Comparison of ENCODE assay signal across 48 mouse cellular contexts in genomic region chr16:22963293-22963692, GRCm38 (mm10). TPM values are rescaled to one million over a fixed set of nuclear protein-coding genes. Genes with fewer than 3 reads are reported as not detected.
"Had no signal": no experiment of that assay in that cellular context is flagged by ENCODE, and none has a peak within 500 bp of the region (broad histone marks: within the 10 kb centered on the region; RNA-seq: fewer than 3 reads in every experiment).

No protein-coding gene starts in this region.

- H3K4me3 ChIP-seq: heart, adult 2 months; heart, embryonic 12.5 days; heart, embryonic 13.5 days; heart, embryonic 15.5 days; hindbrain, embryonic 10.5 days; hindbrain, embryonic 12.5 days; hindbrain, embryonic 13.5 days; hindbrain, embryonic 15.5 days; intestine, embryonic 15.5 days; kidney, embryonic 15.5 days; layer of hippocampus, adult 2 months had no signal

- H3K4me1 ChIP-seq: heart, embryonic 12.5 days; heart, embryonic 13.5 days; heart, embryonic 15.5 days; hindbrain, embryonic 10.5 days; hindbrain, embryonic 12.5 days; hindbrain, embryonic 13.5 days; hindbrain, embryonic 15.5 days; intestine, embryonic 15.5 days; kidney, embryonic 15.5 days had no signal

- H3K27me3 ChIP-seq: heart, embryonic 12.5 days; heart, embryonic 13.5 days; heart, embryonic 15.5 days; hindbrain, embryonic 12.5 days; hindbrain, embryonic 13.5 days; hindbrain, embryonic 15.5 days; intestine, embryonic 15.5 days; kidney, embryonic 15.5 days had no signal

- DNase-seq: heart, adult 2 months; heart, postnatal 10 days; heart, postnatal 14 days; heart, postnatal 36 days; kidney, adult 11 months; kidney, adult 18-20 months; kidney, adult 2 months; kidney, adult 8-10 months; kidney, adult 9 months; kidney, postnatal 10 days; kidney, postnatal 14 days; kidney, postnatal 25 days; kidney, postnatal 36 days; kidney, postnatal 4 days; layer of hippocampus, adult 9-11 months; layer of hippocampus, postnatal 36 days had no signal

- H3K27ac ChIP-seq: heart, adult 2 months; heart, embryonic 13.5 days; heart, embryonic 15.5 days; hindbrain, embryonic 10.5 days; hindbrain, embryonic 12.5 days; hindbrain, embryonic 13.5 days; hindbrain, embryonic 14.5 days; hindbrain, embryonic 15.5 days; hindbrain, postnatal 0 days; intestine, embryonic 15.5 days; kidney, embryonic 15.5 days; kidney, postnatal 0 days; layer of hippocampus, adult 2 months had no signal

- H3K36me3 ChIP-seq: heart, embryonic 12.5 days; heart, embryonic 13.5 days; heart, embryonic 15.5 days; hindbrain, embryonic 10.5 days; hindbrain, embryonic 12.5 days; hindbrain, embryonic 13.5 days; hindbrain, embryonic 15.5 days; intestine, embryonic 15.5 days; kidney, embryonic 15.5 days had no signal

- ATAC-seq: hindbrain, embryonic 16.5 days; hindbrain, postnatal 0 days; inflammation-experienced regulatory T-cells, adult 6 months; intestine, embryonic 15.5 days; intestine, embryonic 16.5 days; intestine, postnatal 0 days had no signal

- H3K9me3 ChIP-seq: heart, embryonic 12.5 days; heart, embryonic 13.5 days; heart, embryonic 15.5 days; hindbrain, embryonic 10.5 days; hindbrain, embryonic 12.5 days; hindbrain, embryonic 13.5 days; hindbrain, embryonic 15.5 days; intestine, embryonic 15.5 days; kidney, embryonic 15.5 days had no signal

- H3K4me2 ChIP-seq: heart, embryonic 12.5 days; heart, embryonic 13.5 days; heart, embryonic 15.5 days; hindbrain, embryonic 12.5 days; hindbrain, embryonic 13.5 days; hindbrain, embryonic 14.5 days; hindbrain, embryonic 15.5 days; intestine, embryonic 15.5 days; kidney, embryonic 15.5 days had no signal

- H3K9ac ChIP-seq: heart, embryonic 12.5 days; heart, embryonic 13.5 days; heart, embryonic 15.5 days; hindbrain, embryonic 12.5 days; hindbrain, embryonic 13.5 days; hindbrain, embryonic 14.5 days; hindbrain, embryonic 15.5 days; intestine, embryonic 15.5 days; kidney, embryonic 15.5 days had no signal

RNA-seq across cellular contexts. Expression of gene Hrg, which starts 12.4 kb away (rescaled TPM):
- total RNA-seq: heart, adult 2 months; heart, adult 8-10 months; heart, postnatal 10 days; heart, postnatal 14 days; heart, postnatal 25 days; heart, postnatal 36 days; hematopoietic stem cell, adult 5-6 weeks; hindbrain, postnatal 0 days; layer of hippocampus, adult 18-20 months; layer of hippocampus, adult 2 months; layer of hippocampus, adult 8-10 months; layer of hippocampus, postnatal 10 days; layer of hippocampus, postnatal 14 days; layer of hippocampus, postnatal 25 days; layer of hippocampus, postnatal 36 days; left cerebral cortex, adult 18-20 months had no signal
- polyA plus RNA-seq: heart, adult 2 months; heart, embryonic 12.5 days; heart, embryonic 13.5 days; heart, embryonic 14.5 days; heart, embryonic 15.5 days; heart, embryonic 16.5 days; heart, postnatal 0 days; hindbrain, embryonic 10.5 days; hindbrain, embryonic 12.5 days; hindbrain, embryonic 13.5 days; hindbrain, embryonic 15.5 days; hindbrain, embryonic 16.5 days; hindbrain, postnatal 0 days; inflammation-experienced regulatory T-cells, adult 6 months; intestine, embryonic 14.5 days; intestine, embryonic 15.5 days; intestine, embryonic 16.5 days; intestine, postnatal 0 days; kidney, embryonic 14.5 days; kidney, embryonic 15.5 days had no signal

RNA-seq across cellular contexts. Expression of gene Fetub, which starts 45.2 kb away (rescaled TPM):
- total RNA-seq: heart, postnatal 10 days; heart, postnatal 14 days; hematopoietic stem cell, adult 5-6 weeks; hindbrain, postnatal 0 days; layer of hippocampus, postnatal 36 days; left cerebral cortex, adult 18-20 months had no signal
- polyA plus RNA-seq: heart, embryonic 12.5 days; heart, embryonic 13.5 days; heart, embryonic 14.5 days; heart, embryonic 15.5 days; heart, embryonic 16.5 days; heart, postnatal 0 days; hindbrain, embryonic 10.5 days; hindbrain, embryonic 11.5 days; hindbrain, embryonic 12.5 days; hindbrain, embryonic 13.5 days; hindbrain, embryonic 14.5 days; hindbrain, embryonic 15.5 days; hindbrain, embryonic 16.5 days; intestine, embryonic 14.5 days; intestine, postnatal 0 days; kidney, embryonic 14.5 days had no signal
